Comparison of ENCODE assay signal across 9 mouse cellular contexts in genomic region chrX:9221206-9221605, GRCm38 (mm10). TPM values are rescaled to one million over a fixed set of nuclear protein-coding genes. Genes with fewer than 3 reads are reported as not detected.
DNase-seq lines count a peak whose midpoint lies in the region; ATAC-seq and TF ChIP-seq lines count a peak whose summit lies in the region.
"Had no signal": no experiment of that assay in that cellular context is flagged by ENCODE, and none has a peak within 500 bp of the region (broad histone marks: within the 10 kb centered on the region; RNA-seq: fewer than 3 reads in every experiment).

No protein-coding gene starts in this region.

- H3K4me2 ChIP-seq in hindbrain, embryonic 11.5 days (replicated peaks; ENCODE audit: low read depth, low read length), result no peak overlapping the region
- H3K4me2 ChIP-seq in hindbrain, embryonic 14.5 days (replicated peaks), result no peak overlapping the region
- H3K4me2 ChIP-seq in midbrain, postnatal 0 days (ENCODE audit: low read depth, low read length, poor library complexity, severe bottlenecking), result no peak overlapping the region

- DNase-seq in hindbrain, embryonic 11.5 days (ENCODE audit: low spot score), result peak; percentile 60
- no peak for DNase-seq in hindbrain, embryonic 14.5 days (ENCODE audit: low spot score)
- DNase-seq in 416B (ENCODE audit: low read depth) (peak; percentile 69), ES-E14 (ENCODE audit: low read depth, low spot score) (no peak)
- peak; percentile 53 to 71 for DNase-seq in kidney, postnatal 25 days
- DNase-seq in midbrain, postnatal 0 days (ENCODE audit: low spot score), result peak; percentile 14
- no peak for DNase-seq in urinary bladder, postnatal 4 days (ENCODE audit: low spot score in 2 of 2)

- no peaks in the 10 kb centered on the region for H3K36me3 ChIP-seq in hindbrain, embryonic 11.5 days (ENCODE audit: control insufficient read depth, insufficient read depth, low read length)
- no peaks in the 10 kb centered on the region for H3K36me3 ChIP-seq in hindbrain, embryonic 14.5 days (replicated peaks; ENCODE audit: control insufficient read depth, insufficient read depth)
- H3K36me3 ChIP-seq in ES-E14 (ENCODE audit: control insufficient read depth, insufficient read depth, low read length, poor library complexity, severe bottlenecking), result no peaks in the 10 kb centered on the region
- no peaks in the 10 kb centered on the region for H3K36me3 ChIP-seq in midbrain, postnatal 0 days (ENCODE audit: insufficient read depth, low read length)

- WGBS in hindbrain, embryonic 11.5 days, result 36% methylated on average over 6 of the region's 6 CpGs
- WGBS in hindbrain, embryonic 14.5 days, result 25% methylated on average over 6 of the region's 6 CpGs
- 31% methylated on average over 6 of the region's 6 CpGs for WGBS in midbrain, postnatal 0 days

- ATAC-seq in hindbrain, embryonic 11.5 days (ENCODE audit: low FRiP score), result no peak
- ATAC-seq in hindbrain, embryonic 14.5 days (ENCODE audit: low FRiP score), result no peak
- ATAC-seq in common myeloid progenitor, adult 5-6 weeks (replicated peaks; ENCODE audit: low read depth, poor library complexity, severe bottlenecking), result peak; percentile 66
- ATAC-seq in midbrain, postnatal 0 days (ENCODE audit: low FRiP score), result no peak

- TF ChIP-seq CTCF in midbrain, postnatal 0 days (IDR thresholded peaks at IDR 0.05), result peak; percentile 64

- H3K9ac ChIP-seq in hindbrain, embryonic 11.5 days (ENCODE audit: low read depth, low read length), result no peak overlapping the region
- no peak overlapping the region for H3K9ac ChIP-seq in hindbrain, embryonic 14.5 days
- H3K9ac ChIP-seq in ES-E14 (ENCODE audit: insufficient read depth, low read depth, low read length, poor library complexity, severe bottlenecking), result no peak overlapping the region
- H3K9ac ChIP-seq in midbrain, postnatal 0 days (replicated peaks; ENCODE audit: low read length, poor library complexity, severe bottlenecking), result no peak overlapping the region

- H3K9me3 ChIP-seq in hindbrain, embryonic 11.5 days (ENCODE audit: control insufficient read depth, low read length), result no peaks in the 10 kb centered on the region
- H3K9me3 ChIP-seq in hindbrain, embryonic 14.5 days (ENCODE audit: control insufficient read depth, low read length), result no peaks in the 10 kb centered on the region
- no peaks in the 10 kb centered on the region for H3K9me3 ChIP-seq in ES-E14 (ENCODE audit: control insufficient read depth, insufficient read depth, low read depth, low read length)
- H3K9me3 ChIP-seq in midbrain, postnatal 0 days (ENCODE audit: low read length), result no peaks in the 10 kb centered on the region

- H3K27ac ChIP-seq in hindbrain, embryonic 11.5 days (ENCODE audit: low read depth, low read length), result no peak overlapping the region
- H3K27ac ChIP-seq in hindbrain, embryonic 14.5 days, result no peak overlapping the region
- no peak overlapping the region for H3K27ac ChIP-seq in ES-E14 (ENCODE audit: insufficient read depth, low read depth, low read length, poor library complexity, severe bottlenecking)
- H3K27ac ChIP-seq in midbrain, postnatal 0 days (ENCODE audit: low read depth, low read length), result no peak overlapping the region
- H3K27ac ChIP-seq: macrophage had no signal

- in situ Hi-C loops in ES-E14 (cut with MboI; ENCODE audit: low sequenced_read_pairs in 2 of 2, unreplicated experiment in 2 of 2), result no loop called here

- H3K4me3 ChIP-seq in hindbrain, embryonic 11.5 days (ENCODE audit: low read depth, low read length), result no peak overlapping the region
- H3K4me3 ChIP-seq in hindbrain, embryonic 14.5 days (replicated peaks; ENCODE audit: low read length), result no peak overlapping the region
- H3K4me3 ChIP-seq in ES-E14 (ENCODE audit: insufficient read depth in 1 of 2, low read depth in 1 of 2, low read length in 2 of 2, poor library complexity in 1 of 2, severe bottlenecking in 1 of 2), result no peak overlapping the region
- no peak overlapping the region for H3K4me3 ChIP-seq in midbrain, postnatal 0 days (ENCODE audit: low read depth, low read length)

- no peaks in the 10 kb centered on the region for H3K4me1 ChIP-seq in hindbrain, embryonic 11.5 days (replicated peaks; ENCODE audit: control insufficient read depth, insufficient read depth, low read length)
- no peaks in the 10 kb centered on the region for H3K4me1 ChIP-seq in hindbrain, embryonic 14.5 days (replicated peaks; ENCODE audit: control insufficient read depth, insufficient read depth, low read length)
- H3K4me1 ChIP-seq in ES-E14 (ENCODE audit: control insufficient read depth in 2 of 2, insufficient read depth in 2 of 2, low read length in 2 of 2, poor library complexity in 1 of 2), result no peaks in the 10 kb centered on the region
- no peaks in the 10 kb centered on the region for H3K4me1 ChIP-seq in midbrain, postnatal 0 days (ENCODE audit: insufficient read depth, low read length)

- H3K27me3 ChIP-seq in hindbrain, embryonic 11.5 days (ENCODE audit: control insufficient read depth, insufficient read depth, low read length), result no peaks in the 10 kb centered on the region
- H3K27me3 ChIP-seq in hindbrain, embryonic 14.5 days (ENCODE audit: control insufficient read depth, insufficient read depth, low read length), result no peaks in the 10 kb centered on the region
- H3K27me3 ChIP-seq in midbrain, postnatal 0 days (ENCODE audit: insufficient read depth, low read length), result no peaks in the 10 kb centered on the region

TF ChIP-seq in ES-E14, 5 proteins besides CTCF, POLR2A, EP300 and RAD21:
- TF ChIP-seq ZNF384 (IDR thresholded peaks at IDR 0.05; ENCODE audit: low read depth, low read length), result no peak
- TF ChIP-seq HCFC1 (IDR thresholded peaks at IDR 0.05; ENCODE audit: borderline replicate concordance, insufficient read depth, low read length), result no peak
- no peak for TF ChIP-seq CHD2 (IDR thresholded peaks at IDR 0.05; ENCODE audit: low read depth, low read length)
- peak; percentile 28; the same call in 1 of the 2 replicates for TF ChIP-seq ZC3H11A (IDR thresholded peaks at IDR 0.05; ENCODE audit: borderline replicate concordance, low read depth, low read length)

RNA-seq across cellular contexts. Expression of gene Lancl3, which starts 21.5 kb away (rescaled TPM):
- polyA plus RNA-seq in hindbrain, embryonic 11.5 days (2014; fragmentation: Nextera tagmentation; extraction: Ambion mirVana), result 0.73 and 1.0 TPM in 2 replicates
- polyA plus RNA-seq in hindbrain, embryonic 14.5 days (2014; fragmentation: Nextera tagmentation; extraction: Ambion mirVana), result 4.0 and 4.1 TPM in 2 replicates
- total RNA-seq in ES-E14 (2012; rRNA removed), result 0.48 and 0.49 TPM in 2 replicates
- 0.14 TPM in 1 of 2 replicates, not detected in the other for total RNA-seq in common myeloid progenitor, adult 5-6 weeks (2017)
- 8.6 and 10.9 TPM in 2 replicates for total RNA-seq in midbrain, postnatal 0 days (2014; rRNA removed)
- polyA plus RNA-seq in midbrain, postnatal 0 days (2015; fragmentation: Nextera tagmentation; extraction: Ambion mirVana), result 2.6 and 3.0 TPM in 2 replicates
- polyA plus RNA-seq: macrophage had no signal

RNA-seq across cellular contexts. Expression of gene Gm14862, which starts 35.5 kb away (rescaled TPM):
- polyA plus RNA-seq in hindbrain, embryonic 11.5 days (2014; fragmentation: Nextera tagmentation; extraction: Ambion mirVana), result 0.25 TPM in 1 of 2 replicates, not detected in the other
- not detected in 2 replicates for polyA plus RNA-seq in hindbrain, embryonic 14.5 days (2014; fragmentation: Nextera tagmentation; extraction: Ambion mirVana)
- not detected in 2 replicates for total RNA-seq in ES-E14 (2012; rRNA removed)
- total RNA-seq in common myeloid progenitor, adult 5-6 weeks (2017), result not detected in 2 replicates
- not detected in 2 replicates for total RNA-seq in midbrain, postnatal 0 days (2014; rRNA removed)
- not detected in 2 replicates for polyA plus RNA-seq in midbrain, postnatal 0 days (2015; fragmentation: Nextera tagmentation; extraction: Ambion mirVana)
- polyA plus RNA-seq: macrophage had no signal

RNA-seq across cellular contexts. Expression of gene Xk, which starts 51.4 kb away (rescaled TPM):
- 2.6 and 3.1 TPM in 2 replicates for polyA plus RNA-seq in hindbrain, embryonic 11.5 days (2014; fragmentation: Nextera tagmentation; extraction: Ambion mirVana)
- polyA plus RNA-seq in hindbrain, embryonic 14.5 days (2014; fragmentation: Nextera tagmentation; extraction: Ambion mirVana), result 7.0 and 7.2 TPM in 2 replicates
- 2.1 and 2.6 TPM in 2 replicates for total RNA-seq in ES-E14 (2012; rRNA removed)
- total RNA-seq in common myeloid progenitor, adult 5-6 weeks (2017), result 13.8 and 14.1 TPM in 2 replicates
- total RNA-seq in midbrain, postnatal 0 days (2014; rRNA removed), result 7.2 and 9.6 TPM in 2 replicates
- polyA plus RNA-seq in midbrain, postnatal 0 days (2015; fragmentation: Nextera tagmentation; extraction: Ambion mirVana), result 3.8 and 4.6 TPM in 2 replicates

Comparison
In these comparisons a context has a peak if more than half of its experiments do, and no peak if none do; other contexts are left out.
1. DNase-seq: peak in hindbrain, embryonic 11.5 days (single experiment), 416B (single experiment), kidney, postnatal 25 days (2 of 2) and midbrain, postnatal 0 days (single experiment); none in hindbrain, embryonic 14.5 days (single experiment), ES-E14 (single experiment) and urinary bladder, postnatal 4 days (0 of 2).